In genomic region chrX:150471416-150471815, GRCm38 (mm10) we compare ENCODE assay signal across 25 mouse cellular contexts.
"Had no signal": no experiment of that assay in that cellular context is flagged by ENCODE, and none has a peak within 500 bp of the region (broad histone marks: within the 10 kb centered on the region; RNA-seq: fewer than 3 reads in every experiment).

No protein-coding gene starts in this region.

- H3K9ac ChIP-seq: embryonic facial prominence, embryonic 12.5 days; embryonic facial prominence, embryonic 13.5 days; embryonic facial prominence, embryonic 15.5 days; forebrain, embryonic 12.5 days; forebrain, embryonic 13.5 days; forebrain, embryonic 15.5 days; forebrain, postnatal 0 days had no signal

- H3K27ac ChIP-seq: embryonic facial prominence, embryonic 10.5 days; embryonic facial prominence, embryonic 12.5 days; embryonic facial prominence, embryonic 13.5 days; embryonic facial prominence, embryonic 15.5 days; forebrain, embryonic 10.5 days; forebrain, embryonic 12.5 days; forebrain, embryonic 13.5 days; forebrain, embryonic 15.5 days; gastrocnemius, adult 2 months; heart, adult 2 months had no signal

- H3K4me3 ChIP-seq: embryonic facial prominence, embryonic 10.5 days; embryonic facial prominence, embryonic 12.5 days; embryonic facial prominence, embryonic 13.5 days; embryonic facial prominence, embryonic 15.5 days; erythroblast, embryonic 14.5 days; forebrain, embryonic 10.5 days; forebrain, embryonic 12.5 days; forebrain, embryonic 13.5 days; forebrain, embryonic 15.5 days; gastrocnemius, adult 2 months; heart, adult 2 months had no signal

- H3K27me3 ChIP-seq: embryonic facial prominence, embryonic 12.5 days; embryonic facial prominence, embryonic 13.5 days; embryonic facial prominence, embryonic 15.5 days; forebrain, embryonic 12.5 days; forebrain, embryonic 13.5 days; forebrain, embryonic 15.5 days had no signal

- H3K9me3 ChIP-seq: embryonic facial prominence, embryonic 10.5 days; embryonic facial prominence, embryonic 12.5 days; embryonic facial prominence, embryonic 13.5 days; embryonic facial prominence, embryonic 15.5 days; forebrain, embryonic 10.5 days; forebrain, embryonic 12.5 days; forebrain, embryonic 13.5 days; forebrain, embryonic 15.5 days had no signal

- H3K4me1 ChIP-seq: embryonic facial prominence, embryonic 10.5 days; embryonic facial prominence, embryonic 12.5 days; embryonic facial prominence, embryonic 13.5 days; embryonic facial prominence, embryonic 15.5 days; forebrain, embryonic 10.5 days; forebrain, embryonic 12.5 days; forebrain, embryonic 13.5 days; forebrain, embryonic 15.5 days had no signal

- H3K36me3 ChIP-seq: embryonic facial prominence, embryonic 10.5 days; embryonic facial prominence, embryonic 12.5 days; embryonic facial prominence, embryonic 13.5 days; embryonic facial prominence, embryonic 15.5 days; forebrain, embryonic 10.5 days; forebrain, embryonic 12.5 days; forebrain, embryonic 15.5 days had no signal

- DNase-seq: cerebellum, adult 9-10 months; cerebellum, adult 9-11 months; cerebellum, postnatal 10 days; cerebellum, postnatal 14 days; cerebellum, postnatal 25 days; cerebellum, postnatal 36 days; embryo, embryonic 11 days; forebrain, postnatal 0 days; gastrocnemius, adult 2 months; gastrocnemius, postnatal 10 days; gastrocnemius, postnatal 14 days; gastrocnemius, postnatal 25 days; gastrocnemius, postnatal 36 days; heart, adult 11 months; heart, adult 18-20 months; heart, adult 2 months had no signal
